Mouse (Mus musculus): ENCODE results near the gene H1foo.

H1foo gene

DNA sequence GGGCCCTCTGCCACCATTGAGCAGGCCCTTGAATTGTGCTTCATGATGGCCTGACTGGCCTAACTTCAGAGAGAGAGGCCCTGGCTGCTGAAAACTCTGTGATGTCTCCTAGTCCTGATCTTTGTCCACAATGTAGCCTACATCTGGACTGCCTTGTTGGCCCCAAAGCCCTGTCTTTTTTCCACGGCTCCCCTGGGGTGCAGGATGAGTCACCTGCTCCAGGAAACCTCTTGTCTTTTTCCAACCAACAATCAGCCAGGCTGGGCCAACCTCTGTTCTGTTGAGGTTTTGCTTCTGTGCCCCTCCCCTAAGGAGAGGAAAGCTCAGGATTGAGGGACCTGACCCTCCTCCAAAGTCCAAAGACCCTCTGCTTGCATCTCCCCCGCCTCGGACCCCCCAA lies 17.0 kb downstream of the H1foo start:
- DNase-seq (ENCODE audit: low read depth, low spot score) = no peak

DNA sequence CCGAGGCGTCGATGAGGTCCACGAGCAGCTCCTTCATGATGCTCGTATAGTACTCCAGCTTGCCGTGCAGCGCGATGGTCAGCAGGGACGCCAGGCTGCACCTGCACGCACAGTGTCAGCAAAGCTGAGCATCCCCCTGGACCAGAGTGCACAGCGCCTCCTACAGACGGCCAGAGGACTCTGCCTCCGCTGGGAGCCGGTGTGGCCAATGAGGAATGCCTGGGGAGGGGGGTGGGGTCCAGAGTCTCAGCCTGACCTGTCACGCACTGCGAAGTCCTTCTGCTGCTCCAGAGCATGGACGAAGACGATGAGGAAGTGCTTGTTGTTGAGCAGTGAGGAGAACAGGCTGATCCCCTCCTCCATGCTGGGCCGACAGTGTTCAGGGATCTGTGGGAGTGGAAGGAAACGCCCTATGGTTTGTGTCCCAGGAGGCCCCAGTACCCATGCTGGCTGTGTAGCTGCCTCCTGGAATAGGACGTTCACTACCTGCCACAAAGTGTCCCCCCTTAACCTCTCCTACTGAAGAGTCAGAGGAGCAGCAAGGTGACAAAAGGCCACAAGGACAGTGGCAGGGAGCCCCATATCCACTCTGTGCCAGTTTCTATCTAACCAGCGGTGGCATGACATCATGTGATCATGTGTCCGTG lies 17.8 kb downstream of the H1foo start:
- no peak for DNase-seq (ENCODE audit: low read depth, low spot score)

DNA sequence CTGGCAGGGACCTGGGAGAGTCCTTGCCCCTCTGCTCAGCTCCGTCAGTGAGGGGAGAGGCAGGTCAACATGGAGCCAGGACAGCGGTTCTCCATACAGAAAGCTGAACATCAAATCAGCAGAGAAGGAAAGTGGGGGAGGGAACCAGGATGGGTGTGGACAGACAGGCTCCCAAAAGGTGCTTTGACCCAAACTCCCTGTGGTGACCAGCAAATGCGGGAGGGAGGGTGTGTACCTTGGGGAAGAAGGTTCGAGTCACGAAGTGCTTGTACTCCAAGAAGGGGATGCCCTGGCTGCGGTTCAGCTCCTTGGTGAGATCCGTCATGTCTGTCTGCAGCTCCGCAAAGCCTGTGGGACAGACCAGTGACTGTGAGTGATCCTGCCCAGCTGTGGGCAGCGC lies 18.9 kb downstream of the H1foo start:
- no peak for DNase-seq (ENCODE audit: low read depth, low spot score)

DNA sequence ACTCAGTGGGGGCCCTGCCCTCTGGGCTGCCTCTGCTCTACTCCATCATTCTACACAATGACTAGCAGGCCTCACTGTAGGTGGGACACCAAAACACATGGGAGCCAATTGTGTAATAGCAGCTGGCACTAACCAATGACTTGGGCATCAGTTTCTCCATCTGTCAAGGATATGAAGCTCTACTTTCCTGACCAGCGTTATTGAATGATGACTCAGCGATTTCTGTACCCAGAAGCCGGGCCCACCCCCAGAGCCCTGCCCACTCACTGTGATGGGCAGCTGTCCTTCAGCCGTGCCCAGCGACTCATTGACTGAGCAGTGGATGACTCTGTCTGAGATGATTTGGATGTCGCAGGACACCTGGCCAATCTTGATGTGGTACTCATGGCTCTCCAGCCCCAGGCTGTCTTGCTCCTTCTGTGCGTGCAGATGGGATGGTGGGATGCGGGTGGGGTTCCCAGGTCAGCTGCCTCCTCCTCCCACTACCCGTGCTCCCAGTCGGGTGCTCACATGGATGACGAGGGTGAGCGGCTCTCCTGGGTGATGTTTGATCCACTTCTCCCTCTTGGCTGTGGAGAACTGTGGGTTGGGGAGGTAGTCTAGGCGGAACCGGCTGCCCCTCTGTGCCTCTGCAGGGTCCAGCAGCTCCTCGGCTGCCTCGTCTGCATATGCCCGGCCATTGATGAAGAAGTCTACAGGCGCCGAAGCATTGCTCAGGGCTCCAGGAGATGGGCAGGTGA lies 21.7 kb downstream of the H1foo start:
- no peak for DNase-seq (ENCODE audit: low read depth, low spot score)

DNA sequence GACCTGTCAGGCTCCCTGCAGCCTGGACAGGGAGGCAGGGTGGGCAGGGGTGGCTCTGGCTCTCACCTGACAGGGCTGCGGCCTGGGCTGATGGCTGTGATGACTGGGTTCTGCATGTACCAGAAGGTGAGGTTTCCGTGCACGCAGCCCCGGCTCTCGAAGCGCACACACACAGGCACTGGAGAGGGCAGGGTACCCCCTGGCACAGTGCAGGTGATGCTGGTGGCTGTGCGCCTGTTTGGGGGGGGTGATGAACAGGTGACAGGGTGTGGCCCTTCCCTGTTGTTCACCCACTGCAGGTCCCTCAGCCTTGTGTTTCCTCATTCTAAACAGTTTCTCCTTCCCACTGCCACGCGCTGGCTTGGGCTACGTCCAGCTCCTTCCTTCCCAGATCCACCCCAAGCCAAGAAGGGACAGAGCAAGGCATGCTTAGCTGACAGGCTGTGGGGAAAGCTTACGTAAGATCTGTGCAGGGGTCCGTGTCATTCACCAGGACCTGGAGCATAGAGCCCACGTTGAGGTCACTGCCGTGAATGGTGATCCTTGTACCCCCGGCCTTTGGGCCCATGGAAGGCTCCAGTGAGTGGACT lies 22.6 kb downstream of the H1foo start:
- no peak for DNase-seq (ENCODE audit: low read depth, low spot score)

DNA sequence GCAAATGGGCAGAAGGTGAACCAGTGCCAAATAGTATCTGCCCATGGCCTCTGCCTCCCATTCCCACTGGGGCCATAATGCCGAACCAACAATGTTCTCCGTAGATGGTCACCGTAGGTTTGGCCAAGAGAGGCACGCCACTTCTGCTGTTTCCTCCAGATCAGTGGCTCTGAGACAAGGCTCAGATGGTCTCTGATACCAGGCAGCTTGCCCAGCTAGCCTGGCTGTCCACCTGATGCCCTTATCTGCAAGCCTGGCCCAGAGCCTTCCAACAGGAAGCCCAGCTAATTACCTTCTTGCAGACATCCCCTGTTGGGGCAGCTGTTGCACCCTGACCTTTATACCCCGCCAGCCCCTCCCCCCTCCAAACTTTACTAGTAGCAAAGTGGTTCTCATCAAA lies 23.3 kb downstream of the H1foo start:
- no peak for DNase-seq (ENCODE audit: low read depth, low spot score)

DNA sequence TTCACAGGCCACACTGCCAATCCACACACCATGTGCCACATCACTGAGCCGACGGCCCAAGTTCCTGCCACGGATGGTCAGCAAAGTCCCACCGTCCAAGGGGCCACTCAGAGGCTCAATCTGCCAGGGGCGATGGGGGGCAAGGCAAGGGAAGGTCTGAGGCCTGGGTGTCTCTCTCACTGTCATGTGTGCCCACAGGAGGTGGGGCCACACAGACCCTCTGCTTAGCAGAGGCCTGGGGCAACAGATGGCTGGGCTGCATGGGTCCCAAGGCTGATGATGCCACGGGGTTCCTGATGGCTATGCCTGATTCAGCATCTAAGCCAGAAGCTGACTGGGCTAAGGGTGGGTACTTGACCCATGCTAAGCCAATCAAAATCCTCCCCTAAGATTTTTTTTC lies 24.0 kb downstream of the H1foo start:
- no peak for DNase-seq (ENCODE audit: low read depth, low spot score)

DNA sequence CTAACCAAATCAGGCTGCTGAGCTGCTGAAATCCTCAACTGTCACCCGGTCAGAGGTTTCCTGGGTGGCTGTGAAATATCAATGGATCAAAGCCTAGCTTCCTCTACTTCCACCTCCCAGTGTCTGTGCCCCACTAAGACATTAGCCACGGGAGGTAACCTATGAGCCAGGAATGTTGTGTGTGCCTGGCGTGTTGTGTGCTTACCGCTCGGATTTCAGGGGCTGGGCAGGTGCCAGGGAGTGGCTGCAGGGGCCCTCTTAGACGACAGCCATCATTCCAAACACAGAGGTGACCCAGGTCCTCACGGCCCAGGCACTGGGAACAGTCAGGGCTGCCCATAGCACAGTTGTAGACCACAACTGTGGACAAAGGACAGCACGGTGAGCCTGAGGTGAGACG lies 24.4 kb downstream of the H1foo start:
- no peak for DNase-seq (ENCODE audit: low read depth, low spot score)

DNA sequence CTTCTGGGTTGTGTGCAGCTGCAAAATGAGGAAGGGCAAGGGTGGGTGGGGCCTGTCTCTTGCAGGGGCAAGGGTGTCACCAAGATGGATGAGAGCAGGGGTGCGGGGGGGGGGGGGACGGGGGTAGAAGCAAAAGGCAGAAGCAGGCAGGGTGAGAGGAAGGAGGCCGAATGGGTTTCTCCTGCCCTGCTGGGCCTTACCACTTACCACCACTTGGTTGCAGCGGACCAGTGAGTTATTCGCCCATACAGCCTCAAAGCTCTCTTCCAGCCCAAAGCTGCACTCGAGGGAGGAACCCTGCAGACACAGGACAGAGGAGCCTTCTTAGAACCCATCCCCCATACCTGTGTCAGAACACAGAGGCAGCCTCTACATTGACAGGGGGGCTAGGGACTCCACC lies 25.2 kb downstream of the H1foo start:
- no peak for DNase-seq (ENCODE audit: low read depth, low spot score)

DNA sequence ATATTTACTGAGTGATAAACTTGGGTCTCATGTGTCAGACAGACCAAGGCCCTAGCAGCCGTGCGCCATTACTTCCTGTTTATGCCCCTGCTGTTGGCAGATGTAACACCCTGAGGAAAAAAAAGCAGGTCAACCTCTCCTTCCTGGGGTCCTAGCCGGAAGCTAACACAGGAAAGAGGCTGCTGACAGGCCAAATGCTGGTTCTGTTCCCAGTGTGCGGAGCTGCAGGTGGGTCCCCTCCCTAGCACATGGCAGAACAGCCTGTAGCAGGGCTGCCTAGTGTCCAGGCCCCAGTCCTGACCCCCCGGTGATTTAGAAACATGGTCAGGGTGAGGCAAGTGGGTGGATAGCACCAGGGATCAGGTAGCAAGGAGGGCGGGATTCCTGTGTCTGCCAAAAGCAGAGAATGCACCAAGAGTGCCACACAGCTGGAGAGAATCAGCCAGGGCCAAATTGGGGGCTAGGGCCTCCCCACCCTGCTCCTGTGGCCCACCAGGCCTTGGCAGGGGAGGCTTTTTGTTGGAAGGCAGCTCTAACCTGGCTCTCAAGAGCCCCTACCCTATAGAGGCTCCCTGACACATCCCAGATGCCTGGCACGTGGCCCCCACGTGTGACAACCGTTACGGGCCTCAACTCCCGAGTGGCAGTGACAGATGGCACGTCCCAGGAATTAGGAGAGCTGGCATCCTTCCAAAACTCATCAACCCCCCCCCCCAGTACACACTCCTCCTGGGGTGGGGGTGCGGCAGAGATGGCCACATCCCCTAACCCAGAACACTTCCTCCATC lies 26.7 kb downstream of the H1foo start:
- DNase-seq (ENCODE audit: low read depth, low spot score) = no peak

DNA sequence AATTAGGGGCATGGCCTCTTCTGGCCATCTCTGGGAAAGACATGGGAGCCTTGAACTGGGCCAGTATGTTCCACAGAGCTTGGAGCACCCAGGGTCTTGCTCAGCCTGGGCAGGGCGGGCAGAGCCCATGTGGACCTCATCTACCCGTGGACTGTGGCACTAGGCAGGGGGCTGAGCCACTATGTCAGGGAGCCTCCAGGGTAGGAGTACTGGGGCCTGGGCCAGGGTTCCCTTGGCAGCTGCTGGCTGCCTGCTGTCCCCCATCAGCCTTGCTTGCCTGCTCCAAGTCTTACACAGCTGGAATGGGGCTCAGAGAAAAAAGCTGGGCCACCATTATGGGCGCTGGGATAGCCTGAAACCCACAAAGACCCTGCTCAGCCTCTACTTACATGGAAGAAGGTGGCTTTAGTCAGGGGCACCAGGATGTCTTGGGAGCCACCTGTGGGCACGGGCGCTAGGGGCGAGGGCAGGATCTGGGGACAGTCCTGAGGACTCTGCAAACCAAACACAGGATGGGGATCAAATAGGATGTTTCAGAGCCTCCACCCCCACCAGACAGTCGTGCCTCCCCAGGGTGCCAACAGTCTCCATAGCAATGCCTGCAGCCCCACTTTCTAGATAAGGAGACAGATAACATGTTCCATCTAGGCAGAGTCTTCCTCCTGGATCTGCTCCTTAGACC lies 27.5 kb downstream of the H1foo start:
- no peak for DNase-seq (ENCODE audit: low read depth, low spot score)

DNA sequence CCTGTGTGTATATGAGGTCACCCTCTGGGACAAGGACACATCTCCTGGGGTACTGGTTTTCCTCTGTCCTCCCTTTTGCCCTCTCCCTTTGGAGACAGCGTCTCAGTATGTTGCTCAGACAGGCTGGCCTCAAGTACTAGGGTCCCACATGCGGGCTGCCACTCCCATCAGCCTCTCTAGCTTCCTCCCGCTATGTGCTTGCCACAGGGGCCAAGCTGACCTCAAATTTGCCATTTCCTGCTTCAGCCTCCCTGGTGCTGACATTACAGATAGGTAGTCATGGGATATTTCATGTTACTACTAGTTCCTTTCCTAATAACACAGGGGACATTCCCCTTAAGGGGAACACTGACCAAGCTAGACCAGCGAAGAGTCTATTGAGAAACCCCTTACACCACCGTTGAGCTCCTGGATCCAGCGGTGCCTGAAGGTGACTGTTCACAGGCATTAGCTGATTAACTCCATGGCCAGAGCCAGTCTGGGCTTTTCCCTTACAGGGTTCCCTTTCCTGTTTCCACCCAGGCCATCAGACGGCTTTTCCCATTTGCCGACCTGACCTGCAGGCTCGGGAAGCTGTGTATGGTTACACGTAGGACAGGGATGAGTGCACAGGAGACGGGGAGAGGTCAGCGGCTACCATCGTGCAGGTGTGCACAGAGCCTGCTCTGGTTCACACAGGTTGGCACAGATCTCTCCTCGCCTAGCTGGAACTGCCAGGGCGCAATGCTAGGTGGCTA lies 28.6 kb downstream of the H1foo start:
- DNase-seq (ENCODE audit: low read depth, low spot score) = no peak

DNA sequence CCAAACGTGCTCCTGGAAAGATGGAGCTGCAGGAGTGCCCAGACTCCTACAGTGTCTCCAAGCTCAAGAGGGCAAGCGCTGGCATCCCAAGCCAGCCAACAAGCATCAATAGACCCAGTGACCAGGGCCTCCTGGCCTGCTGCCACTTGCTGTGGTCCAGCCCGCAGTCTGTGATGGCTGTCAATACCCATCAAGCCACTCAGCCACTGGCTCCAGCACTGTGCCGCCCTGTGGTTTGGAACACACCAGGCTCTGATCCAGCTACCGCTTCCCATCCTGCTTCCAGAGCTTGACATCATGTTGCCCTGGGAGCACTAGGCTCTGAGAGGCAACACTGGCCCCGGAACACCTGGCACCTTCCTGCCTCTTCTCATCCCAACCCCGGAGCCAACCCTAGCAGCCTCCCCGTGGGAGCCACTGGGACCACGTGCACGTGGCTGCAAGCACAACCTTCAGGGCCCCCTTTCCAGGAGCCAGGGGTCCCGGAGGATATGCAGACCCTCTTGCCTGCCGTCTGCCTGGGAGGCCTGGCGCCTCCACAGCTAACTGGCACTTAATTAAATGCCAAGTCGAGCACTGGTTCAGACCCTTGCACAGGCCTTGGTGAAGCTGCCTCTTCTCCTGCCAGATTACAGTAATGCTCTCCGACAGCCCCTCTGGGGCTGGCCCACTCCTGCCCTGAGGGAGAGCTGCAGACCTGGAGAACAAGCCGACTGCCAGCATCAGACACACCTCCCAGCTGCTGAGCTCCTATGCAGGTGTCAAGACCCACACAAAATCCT lies 29.3 kb downstream of the H1foo start:
- DNase-seq (ENCODE audit: low read depth, low spot score) = no peak

DNA sequence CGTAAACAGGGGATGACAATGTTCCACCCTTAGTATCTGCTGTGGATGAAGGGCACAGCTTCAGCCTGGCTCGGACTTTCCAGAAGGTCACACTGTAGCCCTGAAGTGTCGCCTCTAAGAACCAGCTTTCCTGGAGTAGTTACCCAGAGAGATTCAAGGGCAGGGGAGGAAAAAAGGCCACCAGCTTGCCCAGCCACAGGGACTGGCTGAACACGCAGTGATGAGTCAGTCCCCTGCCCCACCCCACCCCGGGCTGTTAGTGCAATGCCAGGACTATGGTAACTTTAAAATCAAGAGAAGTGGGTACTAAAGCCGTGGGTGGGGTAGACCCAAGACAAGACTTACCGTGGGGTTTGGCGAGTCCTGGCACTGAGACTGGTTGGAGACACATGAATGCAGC lies 30.9 kb downstream of the H1foo start:
- DNase-seq (ENCODE audit: low read depth, low spot score) = no peak

DNA sequence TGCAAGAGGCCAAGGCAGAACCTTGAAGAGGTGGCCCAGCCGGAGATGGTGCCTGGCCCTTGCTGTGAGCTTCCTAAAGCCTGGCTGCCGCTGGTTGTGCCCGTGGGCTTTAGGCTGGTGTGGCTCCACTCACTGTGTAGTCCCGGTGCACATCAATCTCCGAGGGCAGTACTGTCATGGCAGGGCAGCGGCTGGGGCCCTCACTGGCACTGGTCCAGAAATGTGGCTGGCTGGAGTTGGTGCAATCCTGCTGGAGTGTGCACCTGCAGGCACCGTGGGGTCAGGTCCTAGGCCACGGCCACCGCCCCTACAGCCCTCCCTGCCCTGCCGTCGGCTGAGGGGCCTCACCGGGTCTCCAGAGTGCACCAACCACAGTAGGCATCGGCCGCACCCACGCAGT lies 33.1 kb downstream of the H1foo start:
- no peak for DNase-seq (ENCODE audit: low read depth, low spot score)

DNA sequence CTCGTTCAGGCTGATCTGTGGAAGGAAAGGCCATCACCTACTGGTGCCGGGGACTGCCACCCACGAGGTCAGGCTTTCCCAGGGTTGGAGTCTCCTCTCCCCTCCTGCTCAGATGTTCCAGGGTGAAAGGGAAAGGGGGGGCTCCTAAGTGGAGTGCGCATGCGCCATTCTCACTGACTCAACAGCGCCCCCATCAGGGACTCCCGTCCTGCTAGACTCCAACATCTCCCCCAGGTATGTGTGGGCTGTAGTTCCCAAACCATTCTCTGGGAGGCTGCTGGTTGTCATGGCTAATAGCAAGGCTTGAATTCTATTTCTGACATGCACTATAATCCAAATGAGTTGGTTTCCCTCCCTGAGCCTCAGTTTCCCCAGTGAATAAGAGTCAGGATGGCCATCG lies 33.9 kb downstream of the H1foo start:
- no peak for DNase-seq (ENCODE audit: low read depth, low spot score)

DNA sequence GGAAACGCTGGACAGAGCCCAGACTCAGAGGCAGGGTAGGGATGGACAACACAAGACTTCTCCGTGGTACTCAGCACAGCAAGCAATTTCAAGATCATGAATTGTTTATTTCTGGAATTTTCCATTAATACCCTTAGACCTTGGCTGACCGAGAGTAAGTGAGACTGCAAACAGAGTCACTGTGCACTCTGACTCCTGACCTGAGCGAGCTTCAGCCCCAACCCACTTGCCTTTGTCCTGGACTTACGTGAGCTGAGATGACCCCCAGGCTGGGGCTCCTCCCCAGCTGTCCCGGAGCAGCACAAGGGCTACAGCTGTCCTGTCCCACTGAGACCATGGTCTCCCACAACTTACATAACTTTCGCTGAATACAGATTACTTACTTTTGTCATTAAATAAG lies 38.2 kb downstream of the H1foo start:
- DNase-seq (ENCODE audit: low read depth, low spot score) = no peak

DNA sequence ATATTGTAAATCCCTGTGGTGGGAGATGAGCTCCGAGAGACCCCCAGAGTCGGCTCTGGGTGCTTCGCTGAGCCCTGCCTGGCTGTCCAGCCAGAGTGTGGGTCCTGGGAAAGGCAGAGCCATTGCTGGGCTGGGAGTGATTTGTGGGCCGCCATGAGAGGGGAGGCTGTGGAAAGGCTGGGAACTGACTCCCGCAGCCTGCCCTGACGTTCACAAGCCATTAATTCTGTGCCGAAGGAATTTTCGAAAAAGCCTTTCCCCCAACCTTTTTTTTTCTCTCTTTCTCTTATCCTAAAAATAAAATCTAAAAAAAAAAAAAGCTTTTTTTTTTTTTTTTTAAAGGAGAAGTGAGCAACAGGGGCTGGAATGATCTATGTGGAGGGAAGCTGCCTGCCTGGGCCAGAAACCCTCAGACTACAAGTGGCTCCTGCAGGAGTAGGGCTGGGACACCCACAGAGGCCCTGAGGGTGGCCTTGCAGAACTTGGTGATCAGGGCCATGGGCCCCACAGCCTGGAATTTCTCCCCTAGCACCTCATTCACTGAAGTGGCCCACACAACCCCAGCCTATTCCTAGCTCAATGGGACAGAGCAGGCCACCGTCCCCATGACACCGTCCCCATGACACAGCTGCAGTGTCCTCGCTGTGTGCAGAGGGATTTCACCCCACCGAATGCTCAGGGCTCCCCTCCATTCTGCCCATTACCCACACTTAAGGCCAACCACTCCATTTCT lies 38.7 kb downstream of the H1foo start:
- DNase-seq (ENCODE audit: low read depth, low spot score) = no peak

DNA sequence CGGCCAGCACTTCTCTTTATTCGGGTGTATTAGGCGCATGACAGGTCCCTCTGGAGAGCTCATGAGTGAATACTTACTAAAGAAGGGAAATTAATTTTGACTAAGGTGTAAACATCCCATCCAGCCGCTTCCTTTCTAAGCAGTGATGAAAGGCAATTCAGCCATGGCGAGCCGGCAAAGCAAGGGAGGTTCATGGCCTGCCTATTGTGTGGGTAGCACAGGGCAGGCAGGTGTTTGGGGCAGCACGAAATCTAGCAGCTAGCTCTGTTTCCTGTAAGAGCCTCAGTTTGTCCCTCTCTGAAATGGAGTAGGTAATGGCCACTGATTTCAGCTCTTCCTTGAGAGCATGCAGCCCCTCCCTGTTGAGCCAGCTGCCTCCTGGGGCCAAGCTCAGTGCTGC lies 39.8 kb downstream of the H1foo start:
- DNase-seq (ENCODE audit: low read depth, low spot score) = no peak

DNA sequence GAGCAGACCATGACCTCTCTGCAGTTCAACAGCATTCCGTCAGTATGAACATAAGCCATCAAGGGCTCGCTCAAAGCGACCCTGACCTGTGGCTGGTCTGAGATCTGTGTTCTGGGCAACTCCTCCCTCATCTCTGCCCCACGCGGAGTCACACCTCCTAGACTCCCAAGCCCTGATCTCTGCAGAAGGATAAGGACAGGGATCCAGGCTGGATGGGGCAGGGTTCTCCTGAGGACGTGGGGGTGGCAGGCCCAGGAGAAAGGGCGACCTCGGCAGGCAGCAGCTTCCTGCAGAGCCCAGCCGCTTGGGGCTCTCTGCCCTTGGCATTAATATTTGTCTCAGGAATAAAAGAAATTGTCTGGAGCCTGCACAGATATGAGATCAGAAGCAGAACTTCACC lies 40.9 kb downstream of the H1foo start:
- DNase-seq (ENCODE audit: low read depth, low spot score) = no peak
